Mouse (Mus musculus): ENCODE measurements at regions not wholly inside any gene's neighbourhood (a gene's known extent, or its start where the extent isn't known, plus 50 kb on each side); places are given as distances from the start of the nearest gene placed in this dataset.
A peak's percentile ranks its signal among the peaks of the same experiment; 100 is the strongest.

DNA sequence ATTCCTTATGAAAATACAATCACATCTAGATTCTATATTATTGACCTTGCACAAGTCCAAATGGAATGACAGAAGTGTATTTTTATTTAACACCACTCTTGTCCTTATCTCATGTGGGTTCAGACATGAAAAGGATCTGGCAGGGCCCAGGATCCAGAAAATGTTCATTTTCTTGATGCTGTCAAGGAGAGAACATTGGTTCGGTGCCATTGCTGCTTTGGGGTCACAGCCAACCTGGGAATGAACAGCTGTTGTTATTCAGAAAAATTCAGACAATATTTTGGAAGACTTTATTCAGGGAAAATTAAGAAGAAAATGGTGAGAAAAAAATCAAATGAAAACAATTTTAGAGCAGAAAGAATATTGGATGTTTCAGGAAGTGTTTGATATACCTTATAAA lies 590.0 kb downstream of the Iqcm start:
- no peaks in the 10 kb centered on the region for H3K36me3 ChIP-seq
- H3K4me1 ChIP-seq = no peaks in the 10 kb centered on the region
- WGBS = 89% methylated on average over 1 of the region's 1 CpGs
- H3K9me3 ChIP-seq (replicated peaks) = no peaks in the 10 kb centered on the region
- no peaks in the 10 kb centered on the region for H3K27me3 ChIP-seq (ENCODE audit: low read depth, poor library complexity, severe bottlenecking)
- H3K4me3 ChIP-seq = no peak overlapping the region
- no peak overlapping the region for H3K27ac ChIP-seq
- no peak for DNase-seq (ENCODE audit: low spot score)

DNA sequence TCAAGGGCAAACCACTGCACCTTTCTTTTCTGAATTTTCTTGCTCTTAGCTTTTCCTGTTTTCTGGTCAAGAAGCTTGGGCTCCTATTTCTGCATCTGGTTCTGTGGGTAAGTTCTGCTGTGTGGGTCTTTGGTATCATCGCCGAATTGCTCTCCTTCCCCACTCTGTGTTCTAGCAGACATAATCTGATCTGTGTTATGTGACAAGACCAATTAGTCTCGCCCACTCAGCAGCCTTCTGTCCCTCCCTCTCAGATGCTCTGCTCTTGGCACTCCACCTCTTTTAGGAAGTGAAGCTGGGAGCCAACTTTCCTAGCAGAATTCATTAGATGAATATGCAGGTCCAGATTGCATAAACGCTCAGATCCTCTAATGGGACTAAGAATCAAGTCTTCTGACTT lies 603.5 kb downstream of the Iqcm start:
- 82% methylated on average over 4 of the region's 4 CpGs for WGBS
- no peak for DNase-seq (ENCODE audit: low spot score)
- Histone ChIP-seq H3K4me3 (no peak overlapping the region), H3K27me3 (ENCODE audit: low read depth, poor library complexity, severe bottlenecking) (no peaks in the 10 kb centered on the region), H3K4me1 (no peaks in the 10 kb centered on the region), H3K9me3 (replicated peaks) (no peaks in the 10 kb centered on the region), H3K27ac (no peak overlapping the region), H3K36me3 (no peaks in the 10 kb centered on the region)

DNA sequence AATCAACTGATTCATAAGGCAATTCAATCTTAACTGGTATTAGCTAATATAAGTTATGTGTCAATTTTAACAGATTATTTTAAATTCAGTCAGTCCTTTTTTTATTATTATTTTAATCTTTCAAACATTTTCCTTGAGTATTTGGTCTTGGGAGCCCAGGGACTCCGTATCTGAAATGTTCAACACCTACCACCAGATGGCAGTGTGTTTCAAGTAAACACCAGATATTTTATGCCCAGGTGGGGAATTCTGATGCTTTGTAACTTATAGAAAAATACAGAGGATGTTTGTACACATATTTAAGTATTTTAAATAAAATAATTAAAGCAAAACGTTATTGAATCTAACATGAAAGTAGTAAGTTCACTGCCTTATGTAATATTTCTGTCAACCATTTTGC lies 619.2 kb downstream of the Iqcm start:
- H3K36me3 ChIP-seq = no peaks in the 10 kb centered on the region
- DNase-seq (ENCODE audit: low spot score) = no peak
- 8% methylated on average over 2 of the region's 2 CpGs for WGBS
- no peak overlapping the region for H3K4me3 ChIP-seq
- H3K27ac ChIP-seq = no peak overlapping the region
- H3K27me3 ChIP-seq (ENCODE audit: low read depth, poor library complexity, severe bottlenecking) = no peaks in the 10 kb centered on the region
- no peaks in the 10 kb centered on the region for H3K4me1 ChIP-seq
- H3K9me3 ChIP-seq (replicated peaks) = no peaks in the 10 kb centered on the region

DNA sequence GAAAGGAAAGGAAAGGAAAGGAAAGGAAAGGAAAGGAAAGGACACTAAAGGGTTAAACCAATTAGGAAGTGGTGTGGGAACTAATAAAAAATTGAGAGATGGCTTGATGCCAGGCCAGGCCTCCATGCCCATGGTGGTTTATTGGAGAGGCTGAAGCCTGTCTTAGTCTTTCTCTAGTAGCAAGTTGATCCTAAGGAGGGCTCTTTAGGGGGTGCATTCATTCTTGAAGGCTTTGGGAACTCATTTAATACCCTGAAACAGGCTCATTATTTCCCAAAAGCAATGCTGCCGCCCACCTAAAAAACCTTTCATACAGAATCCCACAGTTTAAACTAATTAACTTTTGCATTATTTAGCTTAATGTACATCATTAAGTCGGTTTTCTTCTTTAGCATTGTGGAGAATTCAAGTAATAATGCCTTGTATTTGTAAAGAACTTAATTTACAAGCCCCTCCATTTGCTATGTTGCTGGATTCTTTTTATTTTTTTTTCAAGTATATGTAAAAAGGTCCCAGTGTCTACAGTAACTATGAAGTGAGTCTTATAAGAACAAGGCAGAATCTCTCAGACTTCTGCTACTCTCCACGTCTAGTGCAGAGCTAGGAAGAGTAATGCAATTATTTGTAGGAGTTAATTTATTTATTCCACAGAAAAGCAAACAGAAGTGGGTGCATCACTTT lies 624.3 kb downstream of the Iqcm start:
- no peaks in the 10 kb centered on the region for H3K9me3 ChIP-seq (replicated peaks)
- WGBS = 68% methylated on average over 3 of the region's 3 CpGs
- no peaks in the 10 kb centered on the region for H3K36me3 ChIP-seq
- H3K27me3 ChIP-seq (ENCODE audit: low read depth, poor library complexity, severe bottlenecking) = no peaks in the 10 kb centered on the region
- DNase-seq (ENCODE audit: low spot score) = no peak
- no peak overlapping the region for H3K4me3 ChIP-seq
- H3K4me1 ChIP-seq = no peaks in the 10 kb centered on the region
- no peak overlapping the region for H3K27ac ChIP-seq

DNA sequence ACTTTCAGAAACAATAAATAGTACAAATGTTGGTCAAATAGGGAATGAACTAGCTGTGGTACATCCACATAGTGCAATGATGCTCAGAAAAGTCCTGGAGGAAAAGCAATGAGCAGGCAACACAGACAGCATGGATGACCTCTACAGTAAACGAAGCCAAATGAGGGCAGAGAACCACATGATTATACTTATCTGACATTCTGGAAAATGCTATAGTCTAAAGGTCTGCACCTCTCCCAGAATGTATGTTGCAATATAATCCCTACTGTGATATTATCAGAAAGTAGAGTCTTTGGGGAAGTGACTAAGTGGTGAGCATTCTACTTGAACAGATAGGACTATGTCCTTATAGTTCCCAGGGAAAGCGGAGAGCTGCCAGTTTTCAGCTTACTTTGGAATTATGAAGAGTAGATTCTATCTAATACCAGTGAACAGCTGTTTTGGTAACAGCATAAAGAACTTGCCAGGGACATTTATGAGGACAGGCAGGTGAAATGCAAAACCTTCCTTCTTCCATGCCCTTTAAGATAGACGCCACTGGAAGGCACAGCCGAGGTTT lies 672.2 kb downstream of the Iqcm start:
- Histone ChIP-seq H3K4me1 (no peaks in the 10 kb centered on the region), H3K27ac (no peak overlapping the region), H3K9me3 (replicated peaks) (no peaks in the 10 kb centered on the region), H3K36me3 (no peaks in the 10 kb centered on the region), H3K4me3 (no peak overlapping the region), H3K27me3 (ENCODE audit: low read depth, poor library complexity, severe bottlenecking) (no peaks in the 10 kb centered on the region)
- WGBS = 84% methylated on average over 4 of the region's 4 CpGs
- DNase-seq (ENCODE audit: low spot score) = no peak

DNA sequence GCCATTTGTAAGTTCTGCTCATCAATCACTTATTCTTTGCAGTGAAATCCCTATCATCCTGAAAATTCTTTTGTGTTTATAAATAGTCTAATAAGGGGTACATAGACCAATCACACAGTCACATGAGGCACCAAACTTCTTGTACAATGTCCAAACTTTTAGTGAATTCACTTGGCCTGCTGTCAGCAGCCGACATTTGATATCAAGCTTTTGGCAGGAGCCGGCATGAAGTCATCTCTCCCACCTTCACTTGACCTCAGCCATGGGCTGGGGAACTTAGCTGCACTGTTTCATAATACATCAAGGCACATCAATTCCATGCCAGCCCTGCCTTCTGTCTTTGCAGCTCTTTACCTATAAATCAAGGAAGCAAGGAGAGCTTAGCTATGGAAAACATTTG lies 679.0 kb downstream of the Iqcm start:
- Histone ChIP-seq H3K4me3 (no peak overlapping the region), H3K9me3 (replicated peaks) (no peaks in the 10 kb centered on the region), H3K27ac (no peak overlapping the region), H3K36me3 (no peaks in the 10 kb centered on the region), H3K27me3 (ENCODE audit: low read depth, poor library complexity, severe bottlenecking) (no peaks in the 10 kb centered on the region), H3K4me1 (no peaks in the 10 kb centered on the region)
- 88% methylated on average over 2 of the region's 2 CpGs for WGBS
- DNase-seq (ENCODE audit: low spot score) = no peak

DNA sequence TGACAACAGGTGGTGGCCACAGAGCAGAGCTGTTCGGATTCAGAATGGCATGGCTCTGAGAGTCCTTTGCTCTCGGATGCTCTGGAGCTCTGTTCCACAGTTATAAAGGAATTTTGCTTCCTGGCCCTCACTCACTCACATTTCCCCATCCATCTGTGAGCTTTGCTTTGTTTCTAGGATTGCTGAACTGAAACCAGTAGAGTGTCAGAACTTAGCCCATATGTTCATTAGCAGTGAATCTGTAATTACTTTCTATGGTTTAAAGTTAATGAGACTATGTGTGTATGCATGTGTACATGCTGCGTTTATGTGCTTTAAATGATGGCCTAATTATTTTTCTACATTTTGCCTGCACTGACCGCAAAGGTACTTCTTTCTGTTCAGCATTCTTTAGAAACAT lies 688.7 kb downstream of the Iqcm start:
- H3K4me3 ChIP-seq = no peak overlapping the region

DNA sequence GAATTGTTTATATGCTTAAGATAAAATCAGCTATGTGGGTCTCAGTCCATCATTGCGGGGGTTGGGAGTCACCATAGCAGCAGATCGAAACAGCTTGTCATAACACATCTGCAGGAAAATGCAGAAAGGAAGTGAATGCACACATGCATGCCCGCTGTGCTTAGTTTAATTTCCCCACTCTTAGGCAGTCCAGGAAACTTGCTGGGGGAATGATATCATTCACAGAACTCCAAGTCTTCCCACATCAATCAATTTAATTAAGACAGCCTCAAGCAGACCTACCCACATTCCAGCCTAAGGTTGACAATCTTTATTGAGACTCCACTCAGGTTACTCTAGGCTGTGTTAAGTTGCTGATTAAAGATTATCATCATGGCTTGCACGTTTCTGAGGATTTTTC lies 700.2 kb downstream of the Iqcm start:
- DNase-seq (ENCODE audit: low spot score) = peak; percentile 32

More for the DNA sequence above, 688.7 kb downstream of the Iqcm start:
- Histone ChIP-seq H3K4me1 (no peaks in the 10 kb centered on the region), H3K27ac (no peak overlapping the region), H3K36me3 (no peaks in the 10 kb centered on the region), H3K9me3 (replicated peaks) (no peaks in the 10 kb centered on the region), H3K27me3 (ENCODE audit: low read depth, poor library complexity, severe bottlenecking) (no peaks in the 10 kb centered on the region)
- 76% methylated on average over 4 of the region's 4 CpGs for WGBS
- no peak for DNase-seq (ENCODE audit: low spot score)

DNA sequence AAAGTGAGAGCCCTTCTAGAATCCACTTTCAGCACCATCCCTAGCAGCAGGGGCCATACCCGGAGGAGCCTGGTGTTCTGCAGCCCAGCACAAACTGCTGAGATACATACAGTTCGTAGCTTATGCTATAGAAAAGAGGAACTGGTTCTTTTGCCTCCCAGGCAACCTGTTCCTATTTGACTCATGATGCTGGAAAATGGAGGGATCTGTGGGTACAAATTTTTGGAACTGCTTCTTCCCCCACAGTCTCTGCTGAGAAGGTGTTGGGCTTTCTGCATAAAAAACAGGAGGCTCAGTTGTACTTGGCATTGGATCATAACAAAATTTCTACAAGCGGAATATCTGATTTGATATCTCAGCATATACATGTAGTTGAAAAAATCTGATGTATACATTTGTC lies 716.7 kb upstream of the Nr3c2 start:
- Histone ChIP-seq H3K9me3 (replicated peaks) (no peaks in the 10 kb centered on the region), H3K36me3 (no peaks in the 10 kb centered on the region), H3K4me3 (no peak overlapping the region), H3K27ac (no peak overlapping the region), H3K27me3 (ENCODE audit: low read depth, poor library complexity, severe bottlenecking) (no peaks in the 10 kb centered on the region), H3K4me1 (no peaks in the 10 kb centered on the region)
- DNase-seq (ENCODE audit: low spot score) = no peak
- 88% methylated on average over 3 of the region's 3 CpGs for WGBS

More for the DNA sequence above, 700.2 kb downstream of the Iqcm start:
- no peak overlapping the region for H3K27ac ChIP-seq
- H3K27me3 ChIP-seq (ENCODE audit: low read depth, poor library complexity, severe bottlenecking) = no peaks in the 10 kb centered on the region
- H3K4me3 ChIP-seq = no peak overlapping the region
- no peaks in the 10 kb centered on the region for H3K36me3 ChIP-seq
- H3K4me1 ChIP-seq = peaks cover 2% of the 10 kb centered on the region; the same call in 1 of the 2 replicates
- WGBS = 75% methylated on average over 4 of the region's 4 CpGs
- H3K9me3 ChIP-seq (replicated peaks) = no peaks in the 10 kb centered on the region

DNA sequence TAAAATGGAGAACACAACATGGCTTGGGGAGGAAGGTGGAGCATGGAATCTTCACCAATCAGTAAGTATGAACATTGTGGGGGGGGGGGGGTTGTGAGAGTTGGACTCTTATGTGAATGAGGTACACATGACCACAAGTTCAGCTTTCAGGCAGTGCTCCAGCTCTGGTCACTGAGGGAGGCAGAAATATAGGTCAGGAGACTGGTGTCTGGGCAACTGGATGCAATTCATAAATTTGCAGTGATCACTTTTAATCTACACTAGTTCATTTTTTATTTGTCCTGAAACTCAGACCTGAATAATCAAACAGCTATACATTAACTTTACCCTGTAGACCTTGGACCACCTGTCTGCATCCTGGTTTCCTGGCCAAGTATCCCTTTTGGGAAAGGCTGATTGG lies 715.4 kb upstream of the Nr3c2 start:
- no peaks in the 10 kb centered on the region for H3K27me3 ChIP-seq (ENCODE audit: low read depth, poor library complexity, severe bottlenecking)
- no peaks in the 10 kb centered on the region for H3K9me3 ChIP-seq (replicated peaks)
- no peaks in the 10 kb centered on the region for H3K4me1 ChIP-seq
- no peak overlapping the region for H3K4me3 ChIP-seq
- H3K36me3 ChIP-seq = no peaks in the 10 kb centered on the region
- no peak for DNase-seq (ENCODE audit: low spot score)
- no peak overlapping the region for H3K27ac ChIP-seq

DNA sequence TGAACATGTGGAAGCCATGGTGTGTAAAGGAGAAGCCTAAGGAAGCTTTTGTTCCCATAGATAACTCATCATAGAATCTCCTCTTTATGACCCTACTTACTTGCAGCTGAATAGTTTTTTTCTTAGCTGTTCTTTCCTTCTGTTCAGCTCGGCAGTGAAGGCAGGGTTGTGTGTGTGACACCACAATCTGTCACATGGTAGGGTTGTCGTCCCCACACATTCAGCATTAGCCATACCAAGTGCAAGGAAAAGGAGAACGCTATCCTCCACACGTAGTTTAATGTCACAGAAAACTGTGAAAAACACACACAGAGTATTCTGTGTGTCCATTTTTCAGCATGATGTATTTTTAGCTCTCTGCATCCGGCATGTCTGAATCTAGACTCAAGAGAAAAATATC lies 711.9 kb upstream of the Nr3c2 start:
- no peaks in the 10 kb centered on the region for H3K36me3 ChIP-seq
- no peak for DNase-seq (ENCODE audit: low spot score)
- H3K9me3 ChIP-seq (replicated peaks) = no peaks in the 10 kb centered on the region
- H3K4me3 ChIP-seq = no peak overlapping the region
- 88% methylated on average over 5 of the region's 5 CpGs for WGBS
- no peak overlapping the region for H3K27ac ChIP-seq
- no peaks in the 10 kb centered on the region for H3K27me3 ChIP-seq (ENCODE audit: low read depth, poor library complexity, severe bottlenecking)
- H3K4me1 ChIP-seq = no peaks in the 10 kb centered on the region

DNA sequence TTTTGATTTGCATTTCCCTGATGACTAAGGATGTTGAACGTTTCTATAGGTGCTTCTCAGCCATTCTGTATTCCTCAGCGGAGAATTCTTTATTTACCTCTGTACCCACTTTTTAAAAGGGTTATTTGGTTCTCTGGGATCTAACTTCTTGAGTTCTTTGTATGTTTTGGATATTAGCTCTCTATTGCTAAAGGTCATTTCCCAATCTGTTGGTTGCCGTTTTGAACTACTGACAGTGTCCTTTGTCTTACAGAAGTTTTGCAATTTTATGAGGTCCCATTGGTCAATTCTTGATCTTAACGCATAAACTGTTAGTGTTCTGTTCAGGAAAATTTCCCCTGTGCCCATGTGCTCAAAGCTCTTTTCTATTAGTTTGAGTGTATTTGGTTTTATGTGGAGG lies 687.4 kb upstream of the Nr3c2 start:
- WGBS = 93% methylated on average over 4 of the region's 4 CpGs
- Histone ChIP-seq H3K4me1 (no peaks in the 10 kb centered on the region), H3K36me3 (no peaks in the 10 kb centered on the region), H3K4me3 (no peak overlapping the region), H3K27me3 (ENCODE audit: low read depth, poor library complexity, severe bottlenecking) (no peaks in the 10 kb centered on the region), H3K9me3 (replicated peaks) (no peaks in the 10 kb centered on the region), H3K27ac (no peak overlapping the region)
- no peak for DNase-seq (ENCODE audit: low spot score)

DNA sequence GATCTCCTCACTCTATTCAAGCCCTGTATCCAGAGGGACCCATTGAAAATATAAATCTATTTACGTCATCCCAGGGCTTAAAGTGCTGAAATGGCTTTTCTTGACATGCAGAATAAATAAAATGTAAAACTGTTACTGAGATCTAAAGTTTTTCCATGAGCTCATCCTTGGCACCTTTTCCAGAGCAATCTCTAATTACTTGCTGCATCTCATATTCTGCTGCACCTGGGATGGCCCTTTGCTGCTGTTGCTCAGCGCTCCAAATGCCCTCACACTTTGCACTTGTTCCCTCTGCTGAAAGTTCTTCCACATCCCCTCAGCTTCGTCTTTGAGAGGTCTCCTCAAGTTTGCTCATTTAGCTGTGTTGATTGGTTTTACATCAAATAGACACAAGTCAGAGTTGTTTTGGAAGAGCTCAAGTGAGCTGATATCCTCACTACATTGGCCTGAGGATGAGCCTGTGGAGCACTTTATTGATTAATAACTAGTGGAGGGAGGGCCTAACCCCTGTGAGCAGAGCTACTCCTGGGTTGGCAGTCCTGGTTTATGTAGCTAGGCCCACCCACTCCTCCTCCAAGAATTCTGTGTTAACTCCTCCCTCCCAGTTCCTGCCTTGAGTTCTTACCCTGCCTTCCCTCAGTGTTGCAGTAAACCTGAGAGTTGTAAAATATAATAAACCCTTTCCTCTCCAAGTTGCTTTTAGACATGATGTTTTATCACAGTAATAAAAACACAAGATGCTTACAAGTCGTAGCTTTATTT lies 681.2 kb upstream of the Nr3c2 start:
- Histone ChIP-seq H3K4me3 (no peak overlapping the region), H3K4me1 (no peaks in the 10 kb centered on the region), H3K27ac (no peak overlapping the region), H3K27me3 (ENCODE audit: low read depth, poor library complexity, severe bottlenecking) (no peaks in the 10 kb centered on the region), H3K36me3 (no peaks in the 10 kb centered on the region), H3K9me3 (replicated peaks) (no peaks in the 10 kb centered on the region)
- no peak for DNase-seq (ENCODE audit: low spot score)
- WGBS = 83% methylated on average over 4 of the region's 4 CpGs
